Mouse (Mus musculus) embryonic facial prominence, embryonic 14.5 days (tissue): ENCODE measurements around the gene Gmpr2. TPM values are rescaled to one million over a fixed set of nuclear protein-coding genes. Genes with fewer than 3 reads are reported as not detected.

ENCODE experiments used
- ATAC-seq: fragments of 200-750 bp; cut with Nextera tagmentation; 2 replicates; pipeline ENCODE4 v1.8.0; 2017; ENCODE audit warnings: low read depth, moderate number of reproducible peaks, moderate TSS enrichment
- DNase-seq: peaks from one replicate; pipeline ENCODE4 v3.0.0-alpha.2; 2015; ENCODE audit warnings: low spot score
- H3K27ac ChIP-seq: fragments of 300-500 bp; sonication (generic); replicated peaks from 2 replicates; pipeline ENCODE4 v1.5.1; 2014; ENCODE audit warnings: low read depth, mild to moderate bottlenecking, low read length, moderate library complexity
- H3K27me3 ChIP-seq: fragments of 300-500 bp; sonication (generic); replicated peaks from 2 replicates; pipeline ENCODE4 v1.6.1; 2014; ENCODE audit warnings: low read length; ENCODE audit not compliant: control insufficient read depth, insufficient read depth
- H3K36me3 ChIP-seq: fragments of 300-500 bp; sonication (generic); 2 replicates; pipeline ENCODE4 v1.6.1; 2014; ENCODE audit warnings: low read length, mixed read lengths; ENCODE audit not compliant: control insufficient read depth, insufficient read depth
- H3K4me1 ChIP-seq: fragments of 300-500 bp; sonication (generic); 2 replicates; pipeline ENCODE4 v1.6.1; 2014; ENCODE audit warnings: antibody characterized with exemption, low read length; ENCODE audit not compliant: control insufficient read depth, insufficient read depth
- H3K4me2 ChIP-seq: fragments of 300-500 bp; sonication (generic); 2 replicates; pipeline ENCODE4 v1.6.1; 2014; ENCODE audit warnings: low read depth, mild to moderate bottlenecking, low read length, moderate library complexity, mixed read lengths
- H3K4me3 ChIP-seq: fragments of 300-500 bp; sonication (generic); 2 replicates; pipeline ENCODE4 v1.5.1; 2014; ENCODE audit warnings: low read depth, mild to moderate bottlenecking, low read length
- H3K9ac ChIP-seq: fragments of 300-500 bp; sonication (generic); 2 replicates; pipeline ENCODE4 v1.6.1; 2014; ENCODE audit warnings: low read depth, mild to moderate bottlenecking, low read length, moderate library complexity, mixed read lengths
- H3K9me3 ChIP-seq: fragments of 300-500 bp; sonication (generic); 2 replicates; pipeline ENCODE4 v1.6.1; 2016; ENCODE audit warnings: low read length; ENCODE audit not compliant: control insufficient read depth
- WGBS: fragments of 180-500 bp; shearing (Covaris S2); extraction: QIAGEN DNeasy Blood & Tissue Kit; methylation state at CpG from one replicate; pipeline ENCODE4 v1.1.7; 2014; 5-methylcytosine and 5-hydroxymethylcytosine counted together
- polyA plus RNA-seq: library from polyadenylated mRNA; unstranded; fragments of >200 nt; fragmentation: Nextera tagmentation; extraction: Ambion mirVana; gene quantifications from 2 replicates; pipeline ENCODE4 v1.2.1, GENCODE M21; 2014

Gene Gmpr2
- polyA plus RNA-seq, 1 experiment from 2014 or later = 49.6 TPM

DNA sequence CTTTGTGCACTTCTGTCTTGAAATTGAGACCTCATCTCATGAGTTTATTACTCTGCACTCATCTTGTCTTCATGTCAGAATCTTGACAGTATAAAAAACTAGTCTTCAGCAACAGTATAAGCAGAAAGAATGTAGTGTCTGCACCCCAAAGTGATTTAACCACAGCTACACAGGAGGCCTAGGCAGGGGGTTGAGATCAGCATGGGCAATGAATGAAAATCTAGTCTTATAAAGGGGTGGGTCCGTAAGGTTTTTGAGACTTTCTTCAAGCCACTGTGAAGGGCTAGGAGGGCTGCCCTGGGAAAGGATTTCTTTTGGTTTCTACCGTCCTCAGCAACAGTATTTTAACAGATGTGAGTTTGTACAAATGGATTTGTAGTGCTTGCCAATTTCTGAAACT, 11.1 kb upstream of the Gmpr2 start:
- no peaks in the 10 kb centered on the region for H3K27me3 ChIP-seq
- peak overlapping the region; percentile 78 for H3K4me3 ChIP-seq
- peak overlapping the region; percentile 82 for H3K9ac ChIP-seq
- no peaks in the 10 kb centered on the region for H3K9me3 ChIP-seq
- peaks cover 37% of the 10 kb centered on the region for H3K36me3 ChIP-seq
- peaks cover 13% of the 10 kb centered on the region; the same call in 1 of the 2 replicates for H3K4me1 ChIP-seq
- 31% methylated on average over 2 of the region's 2 CpGs for WGBS
- H3K4me2 ChIP-seq = peak overlapping the region; percentile 65
- DNase-seq (no peak), ATAC-seq (peak; percentile 35)
- H3K27ac ChIP-seq = peak overlapping the region; percentile 59

DNA sequence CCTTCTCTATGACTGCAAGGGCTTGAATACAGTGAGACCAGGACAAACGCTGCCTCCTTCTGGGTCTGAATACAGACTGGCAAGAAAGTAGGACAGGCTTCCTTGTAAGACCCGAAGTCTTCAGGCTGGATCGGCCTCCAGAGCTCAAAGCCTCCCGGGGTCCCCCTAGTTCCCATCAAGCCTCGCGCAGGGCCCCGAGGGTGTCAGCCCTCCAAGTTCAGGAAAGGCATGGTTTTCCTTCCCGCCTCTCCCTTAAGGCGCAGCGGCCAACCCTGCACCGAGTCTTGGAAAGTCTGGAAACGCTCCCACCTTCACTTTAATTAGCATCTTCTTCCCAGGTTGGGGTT, 282 bp upstream of the Gmpr2 start:
- ATAC-seq = peak; percentile 65
- Histone ChIP-seq H3K4me2 (peak overlapping the region; percentile 95), H3K4me1 (peaks cover 14% of the 10 kb centered on the region), H3K4me3 (peak overlapping the region; percentile 64), H3K27ac (peak overlapping the region; percentile 86), H3K27me3 (no peaks in the 10 kb centered on the region), H3K9me3 (no peaks in the 10 kb centered on the region), H3K9ac (peak overlapping the region; percentile 80), H3K36me3 (peaks cover 34% of the 10 kb centered on the region)
- DNase-seq = no peak
- WGBS = 0% methylated on average over 9 of the region's 12 CpGs

DNA sequence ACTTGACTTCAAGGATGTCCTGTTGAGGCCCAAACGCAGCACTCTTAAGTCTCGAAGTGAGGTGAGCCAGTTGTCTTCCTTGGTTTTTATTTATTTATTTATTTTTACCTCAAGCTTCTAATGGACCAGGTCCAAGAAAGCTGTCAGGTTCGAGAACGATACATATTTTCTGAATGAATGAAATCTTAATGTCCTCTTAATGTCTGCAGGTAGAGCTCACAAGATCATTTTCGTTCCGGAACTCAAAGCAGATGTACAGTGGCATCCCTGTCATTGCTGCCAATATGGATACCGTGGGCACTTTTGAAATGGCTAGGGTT, 960 bp downstream of the Gmpr2 start:
- no peak for DNase-seq
- no peak for ATAC-seq
- peaks cover 14% of the 10 kb centered on the region for H3K4me1 ChIP-seq

DNA sequence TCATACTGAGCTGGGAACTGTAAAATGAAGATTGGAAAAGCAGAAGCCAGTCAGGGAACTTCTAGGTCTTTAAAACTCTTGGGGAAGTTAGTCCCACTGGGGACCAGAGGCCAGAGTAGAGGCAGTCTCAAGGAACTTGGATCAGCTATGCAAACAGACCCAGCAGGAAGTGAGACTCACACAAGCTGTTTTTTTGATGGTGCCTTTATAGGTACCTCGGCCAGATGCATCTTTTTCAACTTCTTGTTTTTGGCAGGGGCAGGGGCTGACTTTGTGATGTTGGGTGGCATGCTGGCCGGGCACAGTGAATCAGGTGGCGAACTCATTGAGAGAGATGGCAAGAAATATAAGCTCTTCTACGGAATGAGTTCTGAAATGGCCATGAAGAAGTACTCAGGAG, 5.9 kb downstream of the Gmpr2 start:
- Histone ChIP-seq H3K9me3 (no peaks in the 10 kb centered on the region), H3K27ac (no peak overlapping the region), H3K36me3 (peaks cover 60% of the 10 kb centered on the region), H3K4me2 (no peak overlapping the region), H3K27me3 (no peaks in the 10 kb centered on the region), H3K9ac (no peak overlapping the region), H3K4me1 (peaks cover 4% of the 10 kb centered on the region), H3K4me3 (no peak overlapping the region)
- 90% methylated on average over 4 of the region's 4 CpGs for WGBS
- ATAC-seq = no peak
- DNase-seq = no peak

More for the DNA sequence above, 960 bp downstream of the Gmpr2 start:
- H3K9ac ChIP-seq = peak overlapping the region; percentile 80
- H3K36me3 ChIP-seq = peaks cover 42% of the 10 kb centered on the region
- H3K9me3 ChIP-seq = no peaks in the 10 kb centered on the region
- peak overlapping the region; percentile 95 for H3K4me2 ChIP-seq
- no peak overlapping the region for H3K27ac ChIP-seq
- peak overlapping the region; percentile 64 for H3K4me3 ChIP-seq
- no peaks in the 10 kb centered on the region for H3K27me3 ChIP-seq
- 71% methylated on average over 7 of the region's 7 CpGs for WGBS

DNA sequence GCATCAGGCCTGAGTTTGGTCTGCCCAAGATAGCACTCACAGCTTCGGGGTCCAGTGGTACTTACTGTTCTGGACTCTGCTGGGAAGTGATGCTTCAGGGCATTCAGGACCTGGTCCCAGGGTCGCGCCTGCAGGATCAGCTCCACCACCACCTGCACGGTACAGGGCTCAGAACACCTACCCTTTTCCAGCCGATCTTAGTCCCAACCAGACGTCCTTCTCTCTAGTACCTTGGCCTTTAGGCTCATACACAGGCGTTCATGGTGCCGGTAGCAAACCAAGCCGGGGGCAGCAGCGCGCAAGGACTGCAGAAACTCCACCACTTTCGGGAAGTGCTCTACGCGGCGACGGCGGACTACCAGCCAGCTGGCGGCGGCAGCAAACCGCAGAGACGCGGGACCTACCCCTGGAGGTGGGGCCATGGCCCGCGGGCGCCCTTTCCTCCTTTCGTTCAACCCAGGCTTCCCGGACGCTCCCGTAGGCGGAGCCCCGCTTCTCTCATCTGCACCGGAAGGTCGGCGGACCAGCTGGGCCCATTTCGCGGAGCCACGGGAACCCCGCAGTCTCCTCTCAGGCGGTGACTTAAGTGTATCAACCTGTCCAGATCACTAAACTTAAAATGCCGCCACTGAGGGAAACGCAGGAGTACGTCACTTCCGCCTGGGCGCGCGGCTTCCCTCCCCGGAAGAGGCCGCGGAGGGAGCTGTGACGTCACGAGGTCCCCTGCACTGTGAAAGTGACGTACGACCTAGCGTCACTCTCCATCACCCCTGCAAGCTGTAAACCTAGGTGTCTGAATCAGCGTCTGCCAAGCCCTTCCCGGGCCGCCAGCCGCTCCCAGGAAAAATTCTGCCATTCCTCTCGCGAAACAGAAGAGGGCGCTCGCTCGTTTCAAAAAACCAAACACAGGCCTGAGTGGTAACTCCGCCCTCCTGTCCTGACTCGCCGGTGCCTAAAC, 9.7 kb downstream of the Gmpr2 start, which contains the start of gene Tinf2:
Gene Tinf2 (minus strand): TSS at position 661 of the 958 bp plus-strand sequence.
- WGBS = under 1% methylated on average over 63 of the region's 66 CpGs
- H3K9me3 ChIP-seq = no peaks in the 10 kb centered on the region
- H3K27ac ChIP-seq = peak within 1 kb of the TSS; percentile 92
- ATAC-seq (peak; percentile 97), DNase-seq (peak; percentile 97)
- no peaks in the 10 kb centered on the region for H3K4me1 ChIP-seq
- H3K27me3 ChIP-seq = no peaks in the 10 kb centered on the region
- peak within 1 kb of the TSS; percentile 84 for H3K9ac ChIP-seq
- H3K4me2 ChIP-seq = peak within 1 kb of the TSS; percentile 82
- H3K4me3 ChIP-seq = peak within 1 kb of the TSS; percentile 81
- peaks cover 43% of the 10 kb centered on the region for H3K36me3 ChIP-seq

DNA sequence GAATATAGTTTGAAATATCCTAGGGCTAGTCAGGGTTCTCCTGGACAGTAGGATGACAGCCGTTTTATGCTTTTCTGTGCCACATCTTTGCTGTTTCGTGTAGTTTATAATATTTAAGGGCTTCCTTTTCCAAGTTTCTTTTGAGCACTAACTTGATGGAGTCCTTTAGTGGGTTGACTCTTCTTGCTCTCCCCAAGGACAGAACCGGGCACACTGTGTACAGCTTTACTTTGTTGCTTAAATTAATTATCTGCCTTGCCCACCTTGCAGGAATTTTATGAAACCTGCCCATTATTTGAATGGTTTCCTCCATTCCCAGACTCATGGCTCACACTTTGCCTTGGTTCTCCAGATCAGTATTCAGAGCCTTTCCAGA, 10.4 kb downstream of the Gmpr2 start:
- Histone ChIP-seq H3K4me3 (peak overlapping the region; percentile 81), H3K36me3 (peaks cover 36% of the 10 kb centered on the region), H3K9ac (peak overlapping the region; percentile 84), H3K4me2 (peak overlapping the region; percentile 82), H3K27ac (peak overlapping the region; percentile 92), H3K27me3 (no peaks in the 10 kb centered on the region), H3K4me1 (no peaks in the 10 kb centered on the region), H3K9me3 (no peaks in the 10 kb centered on the region)
- WGBS = 12% methylated on average over 3 of the region's 3 CpGs
- DNase-seq = no peak
- peak; percentile 19 for ATAC-seq

DNA sequence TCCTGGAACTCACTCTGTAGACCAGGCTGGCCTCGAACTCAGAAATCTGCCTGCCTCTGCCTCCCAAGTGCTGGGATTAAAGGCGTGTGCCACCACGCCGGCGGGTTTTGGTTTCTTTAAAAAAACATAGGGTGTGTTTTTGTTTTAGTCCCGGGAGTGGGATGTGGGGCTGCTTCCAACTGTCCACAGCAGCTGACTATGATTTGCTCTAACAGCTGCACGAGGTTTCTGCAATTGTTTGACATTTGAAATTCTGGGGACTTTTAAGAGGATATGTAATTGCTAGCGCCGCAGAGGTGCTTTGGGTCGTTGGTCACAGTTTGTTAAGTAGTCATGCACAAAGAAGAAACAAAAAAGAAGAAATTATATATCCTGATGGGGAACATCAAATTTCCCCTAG, 17.7 kb downstream of the Gmpr2 start:
- Histone ChIP-seq H3K4me2 (no peak overlapping the region), H3K4me3 (no peak overlapping the region), H3K4me1 (no peaks in the 10 kb centered on the region), H3K27me3 (no peaks in the 10 kb centered on the region), H3K36me3 (no peaks in the 10 kb centered on the region), H3K9ac (no peak overlapping the region), H3K9me3 (no peaks in the 10 kb centered on the region), H3K27ac (no peak overlapping the region)
- DNase-seq (peak; percentile 39), ATAC-seq (no peak)
- 65% methylated on average over 10 of the region's 10 CpGs for WGBS

DNA sequence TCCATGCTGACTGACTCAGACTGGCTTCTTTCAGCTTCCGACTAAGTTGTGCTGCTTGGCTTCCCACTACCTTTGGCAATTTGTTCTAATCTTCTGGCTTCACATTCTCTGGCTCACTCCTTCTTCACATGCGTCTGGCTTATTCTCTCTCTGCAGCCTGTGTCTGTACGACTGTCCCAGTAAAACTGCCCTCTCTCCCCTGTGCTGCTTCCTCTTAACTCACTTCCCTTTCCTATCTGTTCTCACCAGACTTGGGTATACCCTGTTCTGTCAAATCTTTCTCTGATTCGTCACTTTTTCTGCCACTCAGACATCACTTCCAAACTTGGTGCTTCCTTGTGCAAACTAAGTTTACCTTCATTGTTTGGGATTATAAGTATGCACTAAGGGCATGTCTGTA, 25.5 kb downstream of the Gmpr2 start:
- 85% methylated on average over 4 of the region's 4 CpGs for whole genome bisulfite sequencing
- DNase-seq = no peak
- no peak overlapping the region for H3K4me3 ChIP-seq
- H3K9me3 ChIP-seq = no peaks in the 10 kb centered on the region
- no peak overlapping the region for H3K27ac ChIP-seq
- no peak overlapping the region for H3K4me2 ChIP-seq
- no peaks in the 10 kb centered on the region for H3K27me3 ChIP-seq
- H3K9ac ChIP-seq = no peak overlapping the region
- ATAC-seq = no peak
- no peaks in the 10 kb centered on the region for H3K36me3 ChIP-seq
- H3K4me1 ChIP-seq = no peaks in the 10 kb centered on the region

DNA sequence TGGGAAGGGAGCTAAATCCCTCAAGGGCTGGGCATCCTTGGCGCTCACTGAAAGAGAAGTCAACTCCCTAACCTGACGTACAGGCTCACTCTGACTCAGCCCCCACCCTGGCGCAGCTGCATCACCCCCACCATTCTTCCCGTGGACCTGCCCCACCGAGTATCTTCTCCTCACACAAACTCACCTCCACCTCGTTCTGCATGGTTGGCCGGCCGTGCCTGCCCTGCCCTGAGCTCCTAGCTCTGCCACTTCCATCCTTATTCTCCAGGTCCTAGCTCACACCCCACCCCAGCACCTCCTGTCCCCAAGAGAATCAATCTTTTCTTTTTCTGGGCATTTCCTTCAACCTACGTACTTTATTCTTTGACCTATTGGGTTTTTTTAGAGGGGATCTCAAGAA, 29.4 kb downstream of the Gmpr2 start:
- Histone ChIP-seq H3K4me3 (no peak overlapping the region), H3K27ac (no peak overlapping the region), H3K9me3 (no peaks in the 10 kb centered on the region), H3K36me3 (no peaks in the 10 kb centered on the region), H3K4me2 (no peak overlapping the region), H3K9ac (no peak overlapping the region), H3K4me1 (no peaks in the 10 kb centered on the region), H3K27me3 (no peaks in the 10 kb centered on the region)
- no peak for ATAC-seq
- WGBS = 55% methylated on average over 8 of the region's 9 CpGs
- DNase-seq = no peak
